Mouse (Mus musculus) thymus, postnatal 4 days (tissue): ENCODE results near the gene Tbc1d24.
A peak's percentile ranks its signal among the peaks of the same experiment; 100 is the strongest.
"Not testable (repeated sequence)": the region's sequence is repeated elsewhere in the genome, so short reads cannot be mapped to it uniquely, and the experiment has no call there.

Experiments
- DNase-seq: peaks from one replicate; pipeline ENCODE4 v3.0.0; 2021

Gene Tbc1d24

GRCm38 (mm10) chr17:24140845-24141424 lies 64.4 kb downstream of the Tbc1d24 start:
- peak; percentile 64 for DNase-seq

- no peak for DNase-seq
Measured at GRCm38 (mm10) chr17:24139968-24140367, 65.4 kb downstream of the Tbc1d24 start.

GRCm38 (mm10) chr17:24139256-24139655 lies 66.1 kb downstream of the Tbc1d24 start:
- no peak for DNase-seq

GRCm38 (mm10) chr17:24137226-24137880 lies 68.0 kb downstream of the Tbc1d24 start:
- peak; percentile 56 for DNase-seq

- DNase-seq = no peak
Measured at GRCm38 (mm10) chr17:24134062-24134461, 71.3 kb downstream of the Tbc1d24 start.

- DNase-seq = peak; percentile 40
Measured at GRCm38 (mm10) chr17:24132919-24133318, 72.4 kb downstream of the Tbc1d24 start.

- no peak for DNase-seq
Measured at GRCm38 (mm10) chr17:24131570-24131969, 73.8 kb downstream of the Tbc1d24 start.

- not testable (repeated sequence) for DNase-seq
Measured at GRCm38 (mm10) chr17:24129246-24129645, 76.1 kb downstream of the Tbc1d24 start.

- no peak for DNase-seq
Measured at GRCm38 (mm10) chr17:24127592-24127991, 77.8 kb downstream of the Tbc1d24 start.

- DNase-seq = no peak
Measured at GRCm38 (mm10) chr17:24126801-24127200, 78.6 kb downstream of the Tbc1d24 start.
